Mouse (Mus musculus) neural tube, embryonic 11.5 days (tissue): ENCODE measurements at regions not wholly inside any gene's neighbourhood (a gene's known extent, or its start where the extent isn't known, plus 50 kb on each side); places are given as distances from the start of the nearest gene placed in this dataset.

Source experiments
- ATAC-seq: fragments of 200-750 bp; cut with Nextera tagmentation; 2 replicates; pipeline ENCODE4 v1.8.0; 2017; ENCODE audit warnings: moderate number of reproducible peaks, mild to moderate bottlenecking, moderate TSS enrichment, moderate library complexity; ENCODE audit not compliant: insufficient read depth, low FRiP score, low TSS enrichment
- DNase-seq: peaks from one replicate; pipeline ENCODE4 v3.0.0-alpha.2; 2015; ENCODE audit warnings: low spot score
- H3K27ac ChIP-seq: fragments of 300-500 bp; sonication (generic); 2 replicates; pipeline ENCODE4 v1.5.1; 2014; ENCODE audit warnings: low read depth, mild to moderate bottlenecking, low read length
- H3K27me3 ChIP-seq: fragments of 300-500 bp; sonication (generic); 2 replicates; pipeline ENCODE4 v1.6.1; 2014; ENCODE audit warnings: mild to moderate bottlenecking, low read length, mixed read lengths; ENCODE audit not compliant: control insufficient read depth, insufficient read depth
- H3K36me3 ChIP-seq: fragments of 300-500 bp; sonication (generic); 2 replicates; pipeline ENCODE4 v1.6.1; 2014; ENCODE audit warnings: mild to moderate bottlenecking, low read length, moderate library complexity, mixed read lengths; ENCODE audit not compliant: control insufficient read depth, insufficient read depth
- H3K4me1 ChIP-seq: fragments of 300-500 bp; sonication (generic); 2 replicates; pipeline ENCODE4 v1.6.1; 2014; ENCODE audit warnings: low read length, mixed read lengths; ENCODE audit not compliant: control insufficient read depth, insufficient read depth
- H3K4me2 ChIP-seq: fragments of 300-500 bp; sonication (generic); 2 replicates; pipeline ENCODE4 v1.6.1; 2014; ENCODE audit warnings: low read depth, mild to moderate bottlenecking, moderate library complexity
- H3K4me3 ChIP-seq: fragments of 300-500 bp; sonication (generic); 2 replicates; pipeline ENCODE4 v1.5.1; 2014; ENCODE audit warnings: low read depth, low read length
- H3K9ac ChIP-seq: fragments of 300-500 bp; sonication (generic); 2 replicates; pipeline ENCODE4 v1.6.1; 2014; ENCODE audit warnings: mild to moderate bottlenecking, low read length
- H3K9me3 ChIP-seq: fragments of 300-500 bp; sonication (generic); 2 replicates; pipeline ENCODE4 v1.6.1; 2016; ENCODE audit warnings: low read length; ENCODE audit not compliant: control insufficient read depth
- WGBS: fragments of 180-500 bp; shearing (Covaris S2); extraction: QIAGEN DNeasy Blood & Tissue Kit; methylation state at CpG from one replicate; pipeline ENCODE4 v1.1.7; 2014; 5-methylcytosine and 5-hydroxymethylcytosine counted together

DNA sequence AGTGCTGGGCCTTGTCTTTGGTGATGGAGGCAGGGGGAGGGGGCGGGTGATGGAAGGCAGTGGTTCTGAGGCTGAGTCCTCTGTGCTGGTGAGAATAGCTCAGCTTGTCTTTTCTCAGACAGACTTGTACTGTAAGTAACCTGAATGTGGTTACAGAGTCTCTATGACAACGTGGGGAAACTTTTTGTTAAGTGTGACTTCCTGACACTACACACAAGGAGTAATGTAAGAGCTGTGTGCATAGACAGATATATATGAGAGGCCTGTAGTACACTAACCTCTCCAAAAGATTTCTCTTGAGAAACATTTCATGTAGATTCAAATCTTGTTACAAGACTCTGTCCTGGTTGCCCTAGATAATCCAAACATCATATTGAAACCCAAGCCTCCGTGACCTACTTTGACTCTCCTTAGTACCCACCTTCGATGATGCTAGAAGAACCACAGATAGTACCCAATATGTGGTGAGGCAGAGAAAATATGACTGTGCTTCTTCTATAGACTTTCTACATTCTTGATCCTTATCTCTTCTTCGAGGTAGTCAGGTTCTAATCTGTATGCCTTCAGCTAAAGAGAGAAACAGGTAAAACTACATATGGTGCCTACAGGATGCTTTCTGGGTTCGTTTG lies 424.7 kb downstream of the Ets1 start:
- H3K27me3 ChIP-seq = peaks cover 5% of the 10 kb centered on the region; the same call in 1 of the 2 replicates
- H3K4me2 ChIP-seq = no peak overlapping the region
- DNase-seq (no peak), ATAC-seq (no peak)
- H3K9ac ChIP-seq = no peak overlapping the region
- H3K36me3 ChIP-seq = no peaks in the 10 kb centered on the region
- H3K27ac ChIP-seq = no peak overlapping the region
- no peaks in the 10 kb centered on the region for H3K9me3 ChIP-seq
- WGBS = 85% methylated on average over 6 of the region's 6 CpGs
- H3K4me3 ChIP-seq = no peak overlapping the region
- peaks cover 7% of the 10 kb centered on the region for H3K4me1 ChIP-seq

DNA sequence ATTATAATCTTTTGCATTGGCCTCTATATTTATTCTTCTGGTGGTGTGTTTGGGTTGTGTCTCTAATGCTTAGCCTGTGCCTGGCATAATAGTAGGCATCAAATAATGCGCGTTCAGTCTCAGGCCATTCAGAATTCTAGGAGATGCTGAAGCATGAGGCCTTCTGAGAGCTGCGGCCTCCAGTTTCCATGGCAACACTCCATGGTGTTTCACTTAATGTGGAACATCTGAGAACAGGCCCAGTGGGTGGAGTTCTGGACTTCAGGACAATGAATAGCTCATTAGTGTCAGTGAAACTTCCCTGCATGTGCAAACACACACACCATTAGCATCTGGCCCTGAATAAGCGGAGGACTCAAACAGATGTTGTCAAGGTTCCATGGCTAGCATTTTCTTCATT lies 426.5 kb downstream of the Ets1 start:
- Histone ChIP-seq H3K4me2 (no peak overlapping the region), H3K27me3 (peaks cover 7% of the 10 kb centered on the region; the same call in 1 of the 2 replicates), H3K9ac (no peak overlapping the region), H3K27ac (no peak overlapping the region), H3K36me3 (no peaks in the 10 kb centered on the region), H3K4me3 (no peak overlapping the region), H3K9me3 (no peaks in the 10 kb centered on the region), H3K4me1 (peaks cover 7% of the 10 kb centered on the region)
- WGBS = 8% methylated on average over 4 of the region's 4 CpGs
- peak; percentile 83 for DNase-seq
- ATAC-seq = peak; percentile 97

DNA sequence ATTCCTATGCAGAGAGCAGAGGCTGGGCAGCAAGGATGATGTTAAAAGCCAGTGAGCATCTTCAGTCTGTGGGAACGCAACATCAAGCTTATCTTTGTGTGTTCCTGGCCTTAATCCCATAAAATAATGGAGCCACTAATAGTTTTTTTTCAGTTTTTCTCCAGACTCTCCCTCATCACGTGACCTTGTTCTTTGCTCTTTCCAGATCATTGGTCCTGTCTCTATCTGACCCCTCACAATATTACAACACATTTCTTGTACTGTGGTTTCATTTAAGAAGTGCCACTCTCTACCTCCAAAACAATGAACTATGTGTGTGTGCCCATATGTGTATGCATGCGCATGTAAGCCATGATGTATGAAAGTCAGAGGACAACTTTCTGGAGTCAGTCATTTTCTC lies 429.3 kb downstream of the Ets1 start:
- ATAC-seq = no peak
- peaks cover 7% of the 10 kb centered on the region; the same call in 1 of the 2 replicates for H3K27me3 ChIP-seq
- WGBS = 85% methylated on average over 3 of the region's 3 CpGs
- no peak for DNase-seq
- no peaks in the 10 kb centered on the region for H3K36me3 ChIP-seq
- no peak overlapping the region for H3K4me2 ChIP-seq
- H3K4me1 ChIP-seq = peaks cover 7% of the 10 kb centered on the region
- H3K9me3 ChIP-seq = no peaks in the 10 kb centered on the region
- no peak overlapping the region for H3K4me3 ChIP-seq
- no peak overlapping the region for H3K9ac ChIP-seq
- no peak overlapping the region for H3K27ac ChIP-seq

- DNase-seq (no peak), ATAC-seq (no peak)
- Histone ChIP-seq H3K4me2 (no peak overlapping the region), H3K36me3 (no peaks in the 10 kb centered on the region), H3K9ac (no peak overlapping the region), H3K27ac (no peak overlapping the region), H3K4me3 (no peak overlapping the region), H3K4me1 (peaks cover under 1% of the 10 kb centered on the region; the same call in 1 of the 2 replicates), H3K27me3 (peaks cover 7% of the 10 kb centered on the region; the same call in 1 of the 2 replicates), H3K9me3 (no peaks in the 10 kb centered on the region)
- 56% methylated on average over 1 of the region's 1 CpGs for WGBS
These were observed 431.5 kb downstream of the Ets1 start for GRCm38 (mm10) chr9:33067521-33067920.

- Histone ChIP-seq H3K9me3 (no peaks in the 10 kb centered on the region), H3K9ac (no peak overlapping the region), H3K4me2 (no peak overlapping the region), H3K36me3 (no peaks in the 10 kb centered on the region), H3K27me3 (0 out of 2 replicates have a peak, but pooled peaks cover 2% of the 10 kb centered on the region), H3K4me1 (no peaks in the 10 kb centered on the region), H3K4me3 (no peak overlapping the region), H3K27ac (no peak overlapping the region)
- WGBS = 59% methylated on average over 3 of the region's 3 CpGs
- DNase-seq (no peak), ATAC-seq (no peak)
These were observed 434.1 kb downstream of the Ets1 start for GRCm38 (mm10) chr9:33070116-33070515.

- no peak for ATAC-seq
- no peaks in the 10 kb centered on the region for H3K27me3 ChIP-seq
- WGBS = 77% methylated on average over 3 of the region's 3 CpGs
These were observed 444.2 kb downstream of the Ets1 start for GRCm38 (mm10) chr9:33080271-33080670.

GRCm38 (mm10) chr9:33080774-33081173 lies 444.8 kb downstream of the Ets1 start:
- H3K27ac ChIP-seq = no peak overlapping the region
- H3K4me3 ChIP-seq = no peak overlapping the region
- no peaks in the 10 kb centered on the region for H3K27me3 ChIP-seq
- H3K4me1 ChIP-seq = no peaks in the 10 kb centered on the region
- H3K9ac ChIP-seq = no peak overlapping the region
- no peaks in the 10 kb centered on the region for H3K9me3 ChIP-seq
- H3K4me2 ChIP-seq = no peak overlapping the region
- ATAC-seq (no peak), DNase-seq (peak; percentile 14)
- H3K36me3 ChIP-seq = no peaks in the 10 kb centered on the region
- WGBS = 56% methylated on average over 6 of the region's 6 CpGs

More at GRCm38 (mm10) chr9:33080271-33080670, 444.2 kb downstream of the Ets1 start:
- no peaks in the 10 kb centered on the region for H3K36me3 ChIP-seq
- H3K4me3 ChIP-seq = no peak overlapping the region
- H3K4me2 ChIP-seq = no peak overlapping the region
- no peaks in the 10 kb centered on the region for H3K9me3 ChIP-seq
- no peak overlapping the region for H3K9ac ChIP-seq
- H3K4me1 ChIP-seq = no peaks in the 10 kb centered on the region
- no peak overlapping the region for H3K27ac ChIP-seq
- DNase-seq = no peak

DNA sequence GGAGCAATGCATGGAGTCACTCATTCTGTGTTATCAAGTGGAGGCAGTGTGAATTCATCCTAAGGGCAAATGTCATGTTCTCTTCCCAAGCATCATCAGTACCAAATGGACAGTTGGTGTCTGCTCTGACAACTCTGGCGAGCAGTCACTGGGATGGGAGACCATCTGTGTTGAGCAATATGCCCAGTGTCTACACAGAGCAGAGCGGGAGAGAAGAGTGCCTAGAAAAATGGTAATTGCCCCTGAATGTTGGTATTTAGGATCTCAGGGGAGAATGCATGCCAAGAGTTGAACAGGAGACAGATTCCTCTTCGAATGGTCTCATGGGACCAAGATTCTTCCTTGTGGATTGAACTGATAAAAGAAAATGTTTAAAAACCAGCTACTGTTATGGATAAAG lies 454.0 kb downstream of the Ets1 start:
- Histone ChIP-seq H3K4me1 (no peaks in the 10 kb centered on the region), H3K27me3 (no peaks in the 10 kb centered on the region), H3K27ac (no peak overlapping the region), H3K4me2 (no peak overlapping the region), H3K4me3 (no peak overlapping the region), H3K9ac (no peak overlapping the region), H3K36me3 (no peaks in the 10 kb centered on the region), H3K9me3 (no peaks in the 10 kb centered on the region)
- ATAC-seq = no peak
- DNase-seq = no peak
- 82% methylated on average over 3 of the region's 3 CpGs for WGBS

DNA sequence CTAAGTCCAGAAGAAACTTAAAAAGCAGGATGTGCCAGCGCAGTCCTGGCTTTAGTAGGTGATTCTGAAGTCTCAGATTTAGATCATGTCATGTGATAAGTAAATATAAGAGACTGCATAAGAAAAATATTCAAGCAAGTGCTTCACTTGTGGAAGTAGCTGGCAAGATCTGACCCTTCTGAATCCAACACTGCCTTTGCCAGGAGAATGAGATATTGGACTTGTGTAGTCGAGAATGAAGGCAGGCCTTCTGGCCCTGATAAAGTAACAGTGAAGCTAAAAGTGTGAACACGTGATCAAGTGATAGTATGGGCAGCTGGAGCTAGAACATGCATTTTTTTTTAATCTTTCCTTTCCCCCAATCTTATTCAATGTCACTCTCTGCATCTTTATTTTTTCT lies 455.6 kb downstream of the Ets1 start:
- no peak for DNase-seq
- Histone ChIP-seq H3K9ac (no peak overlapping the region), H3K27ac (no peak overlapping the region), H3K9me3 (no peaks in the 10 kb centered on the region), H3K27me3 (no peaks in the 10 kb centered on the region), H3K4me3 (no peak overlapping the region), H3K4me1 (no peaks in the 10 kb centered on the region), H3K4me2 (no peak overlapping the region), H3K36me3 (no peaks in the 10 kb centered on the region)
- 83% methylated on average over 3 of the region's 3 CpGs for WGBS
- ATAC-seq = no peak
